Mouse (Mus musculus): Measurements from ENCODE around the gene Ptrh2.

The Ptrh2 gene

DNA sequence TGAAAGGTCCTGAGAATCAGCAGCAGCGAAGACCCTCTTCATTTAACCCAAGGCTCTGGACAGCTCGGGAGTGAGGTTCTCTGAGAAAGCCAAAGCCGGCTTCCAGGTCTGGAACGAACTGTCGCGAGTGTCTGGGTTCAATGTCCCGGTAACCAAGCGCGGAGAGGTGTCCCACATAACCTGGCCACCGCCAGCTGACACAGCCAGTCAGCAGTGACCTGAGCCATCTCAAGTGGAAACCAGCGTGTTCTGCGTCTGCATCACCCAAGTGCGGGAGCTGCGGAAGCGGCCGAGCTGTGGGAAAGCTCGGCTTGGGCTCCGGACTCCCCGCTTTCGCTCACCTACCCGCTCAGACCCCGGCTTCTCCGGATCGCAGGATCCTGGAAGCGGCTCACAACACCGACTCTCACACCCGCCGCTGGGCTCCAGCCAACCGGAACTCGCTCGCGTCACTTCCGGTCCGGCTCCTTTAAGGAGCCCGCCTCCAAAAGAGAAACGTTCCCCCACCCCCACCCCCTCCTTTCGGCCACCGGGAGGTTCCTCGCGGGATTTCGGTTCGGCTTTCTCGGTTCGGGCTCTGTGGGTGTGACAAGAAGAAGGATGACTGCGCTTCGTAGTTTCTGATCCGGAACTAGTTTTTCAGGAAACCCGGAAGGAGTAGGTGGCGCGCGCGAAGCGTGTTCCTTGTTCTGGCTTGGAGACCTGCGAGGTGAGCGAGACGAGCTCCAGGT, at the start of gene Ptrh2, which contains the start of gene Vmp1:
Ptrh2 (plus strand) TSS at position 591 of the 731 bp plus-strand sequence.
Vmp1 (minus strand) TSS at position 442 of the 731 bp plus-strand sequence.
- peak; percentile 96 to 97 for DNase-seq

DNA sequence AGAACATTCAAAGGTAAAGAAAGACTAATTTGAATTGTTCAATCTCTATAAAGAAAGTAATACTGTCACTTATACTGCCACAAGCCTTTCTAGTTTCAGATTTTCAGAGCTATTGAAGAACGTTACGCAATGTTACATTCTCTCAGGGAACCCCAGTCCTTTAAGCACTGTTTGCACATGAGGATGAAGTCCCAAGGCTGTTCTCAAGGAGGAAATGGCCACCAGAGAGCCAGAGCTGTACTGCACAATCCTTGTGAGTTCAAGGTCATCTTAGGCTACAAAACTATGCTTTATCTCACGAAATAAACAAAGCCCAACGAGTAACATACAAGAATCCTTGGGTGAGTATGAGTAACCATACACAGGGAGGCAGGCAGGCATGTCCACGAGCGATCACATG, 49.4 kb upstream of the Ptrh2 start:
- DNase-seq = no peak

- DNase-seq = no peak
Measured at GRCm38 (mm10) chr11:86637697-86638096, 46.1 kb upstream of the Ptrh2 start.

DNA sequence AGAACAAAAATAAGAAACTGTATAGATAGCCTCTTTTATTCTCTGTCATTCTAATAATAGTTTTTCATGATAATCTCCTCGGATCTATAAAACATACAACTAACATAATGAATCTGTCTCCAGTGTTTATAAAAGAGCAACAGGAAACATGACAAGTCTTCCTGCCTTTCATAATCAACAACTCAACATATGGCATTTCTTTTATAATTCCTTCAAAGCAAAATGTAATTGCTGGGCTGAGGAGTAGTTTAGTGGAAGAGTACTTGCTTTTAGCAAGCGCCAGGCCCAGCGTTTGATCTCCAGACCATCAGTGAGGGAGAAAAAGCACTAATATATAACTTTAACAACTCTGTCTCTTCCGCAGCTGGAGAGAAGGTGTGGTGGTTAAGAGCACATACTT, 42.1 kb upstream of the Ptrh2 start:
- DNase-seq = no peak

- no peak for DNase-seq
Measured at GRCm38 (mm10) chr11:86644553-86644952, 39.2 kb upstream of the Ptrh2 start.

- no peak for DNase-seq
Measured at GRCm38 (mm10) chr11:86646136-86646834, 37.5 kb upstream of the Ptrh2 start.

- no peak for DNase-seq
Measured at GRCm38 (mm10) chr11:86646885-86647459, 36.8 kb upstream of the Ptrh2 start.

GRCm38 (mm10) chr11:86647706-86648447, 35.9 kb upstream of the Ptrh2 start:
- DNase-seq = no peak

- DNase-seq = no peak
Measured at GRCm38 (mm10) chr11:86649542-86649941, 34.2 kb upstream of the Ptrh2 start.

DNA sequence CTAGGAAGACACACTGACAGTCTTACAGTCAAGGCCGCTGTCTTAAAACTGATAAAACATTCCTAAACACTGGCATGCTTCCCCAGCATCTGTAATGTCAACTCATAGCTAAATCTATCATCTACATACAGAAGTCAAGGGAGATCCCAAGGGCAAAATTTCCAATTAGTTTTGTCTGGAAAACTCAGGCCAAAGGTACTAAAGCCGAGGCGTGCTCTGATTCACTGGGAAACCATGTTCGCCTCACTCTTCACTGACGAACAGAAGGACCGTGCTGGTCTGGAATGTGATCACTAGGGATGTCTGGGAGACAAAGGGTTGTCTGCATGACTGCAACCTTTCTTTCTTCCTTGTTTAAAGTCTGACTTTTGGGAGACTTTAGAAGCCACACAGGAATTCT, 33.1 kb upstream of the Ptrh2 start:
- DNase-seq = no peak

DNA sequence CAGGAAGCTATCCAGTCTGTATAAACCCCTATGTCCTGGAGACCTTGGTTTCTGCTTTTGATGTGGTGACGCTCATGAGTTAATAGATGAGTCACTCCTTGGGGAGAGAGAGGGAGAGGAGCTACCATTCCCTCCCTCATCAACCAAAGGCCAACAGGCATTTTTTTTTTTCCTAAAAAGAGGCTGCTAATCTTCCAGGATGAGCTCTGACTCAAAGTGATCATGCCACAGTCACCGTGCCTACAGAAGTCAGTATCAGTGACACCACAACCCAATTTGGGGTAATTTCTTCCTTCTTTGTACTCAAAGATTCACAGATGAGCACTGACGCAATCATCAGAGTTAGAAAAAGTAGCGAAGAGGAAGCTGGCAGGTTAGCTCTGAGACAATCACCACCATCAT, 31.2 kb upstream of the Ptrh2 start:
- DNase-seq = no peak

DNA sequence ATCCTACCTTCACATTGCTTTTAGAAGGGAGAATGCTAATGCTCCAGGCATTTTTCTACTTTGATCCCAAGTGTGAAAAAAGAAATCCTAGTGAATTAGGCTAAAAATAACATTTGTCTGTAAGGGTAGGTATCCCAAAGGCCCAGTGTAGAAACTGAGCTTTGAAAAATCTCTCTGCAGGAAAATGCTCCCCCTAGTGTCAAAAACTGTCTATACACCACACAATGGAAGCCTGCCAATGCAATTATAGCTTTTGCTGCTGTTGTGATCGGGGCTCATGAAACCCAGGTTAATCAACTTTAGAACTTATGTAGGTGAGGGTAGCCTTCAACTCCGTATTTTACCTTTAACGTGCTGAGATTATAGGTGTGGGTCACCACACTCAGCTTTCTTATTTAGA, 30.3 kb upstream of the Ptrh2 start:
- DNase-seq = peak; percentile 38 to 52

DNA sequence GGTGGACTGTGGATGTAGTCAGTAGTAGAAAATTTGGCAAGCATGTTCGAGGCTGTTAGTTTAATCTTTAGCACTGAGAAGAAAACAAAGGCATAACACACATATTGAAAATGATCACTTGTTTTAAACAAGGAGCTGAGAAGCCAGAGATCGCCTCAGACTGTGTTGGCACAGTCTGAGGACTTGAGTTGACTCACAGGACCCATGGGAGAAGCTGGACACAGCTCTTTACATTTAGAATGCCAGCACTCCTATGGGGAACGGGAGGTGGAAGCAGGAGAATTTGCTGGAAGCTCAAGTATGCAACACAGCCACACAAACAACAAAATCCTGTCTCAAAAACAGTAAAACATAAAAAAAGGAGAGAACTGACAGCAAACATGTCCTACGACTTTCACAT, 29.7 kb upstream of the Ptrh2 start:
- no peak for DNase-seq

DNA sequence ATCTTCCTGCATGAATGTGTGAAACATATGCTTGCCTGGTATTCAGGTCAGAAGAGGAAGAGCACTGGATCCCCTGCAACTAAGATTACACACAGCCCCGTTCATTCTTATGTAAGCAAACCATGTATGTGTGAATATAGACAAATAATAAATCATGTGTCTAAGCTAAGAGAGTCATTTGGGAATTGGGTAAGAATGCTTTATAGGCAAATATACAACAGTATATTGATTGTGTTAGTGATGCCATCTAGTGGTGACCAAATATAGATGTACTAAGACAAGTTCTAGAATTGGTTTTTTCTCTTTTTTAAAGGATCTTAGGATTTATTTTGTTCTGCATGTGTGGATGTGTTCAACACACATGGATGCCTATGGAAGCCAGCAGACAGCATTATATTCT, 28.1 kb upstream of the Ptrh2 start:
- no peak for DNase-seq

- no peak for DNase-seq
Measured at GRCm38 (mm10) chr11:86656849-86657567, 26.8 kb upstream of the Ptrh2 start.

DNA sequence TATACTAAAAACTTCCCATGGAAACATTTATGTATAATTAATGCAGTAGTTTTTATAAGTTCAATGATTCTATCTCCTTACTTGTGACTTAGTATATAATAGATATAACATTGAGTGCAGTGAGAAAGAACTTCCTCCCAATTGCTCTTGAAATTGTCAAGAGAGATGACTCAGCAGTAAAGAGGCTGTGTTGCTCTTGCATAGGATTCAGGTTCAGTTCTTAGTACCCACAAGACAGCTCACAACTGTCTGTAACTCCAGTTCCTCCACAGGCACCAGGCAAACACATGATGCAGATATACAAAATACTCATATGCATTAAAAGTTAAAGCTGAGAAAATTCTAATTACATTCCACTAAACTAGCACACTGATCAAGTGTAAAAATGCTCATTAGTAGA, 25.9 kb upstream of the Ptrh2 start:
- no peak for DNase-seq

DNA sequence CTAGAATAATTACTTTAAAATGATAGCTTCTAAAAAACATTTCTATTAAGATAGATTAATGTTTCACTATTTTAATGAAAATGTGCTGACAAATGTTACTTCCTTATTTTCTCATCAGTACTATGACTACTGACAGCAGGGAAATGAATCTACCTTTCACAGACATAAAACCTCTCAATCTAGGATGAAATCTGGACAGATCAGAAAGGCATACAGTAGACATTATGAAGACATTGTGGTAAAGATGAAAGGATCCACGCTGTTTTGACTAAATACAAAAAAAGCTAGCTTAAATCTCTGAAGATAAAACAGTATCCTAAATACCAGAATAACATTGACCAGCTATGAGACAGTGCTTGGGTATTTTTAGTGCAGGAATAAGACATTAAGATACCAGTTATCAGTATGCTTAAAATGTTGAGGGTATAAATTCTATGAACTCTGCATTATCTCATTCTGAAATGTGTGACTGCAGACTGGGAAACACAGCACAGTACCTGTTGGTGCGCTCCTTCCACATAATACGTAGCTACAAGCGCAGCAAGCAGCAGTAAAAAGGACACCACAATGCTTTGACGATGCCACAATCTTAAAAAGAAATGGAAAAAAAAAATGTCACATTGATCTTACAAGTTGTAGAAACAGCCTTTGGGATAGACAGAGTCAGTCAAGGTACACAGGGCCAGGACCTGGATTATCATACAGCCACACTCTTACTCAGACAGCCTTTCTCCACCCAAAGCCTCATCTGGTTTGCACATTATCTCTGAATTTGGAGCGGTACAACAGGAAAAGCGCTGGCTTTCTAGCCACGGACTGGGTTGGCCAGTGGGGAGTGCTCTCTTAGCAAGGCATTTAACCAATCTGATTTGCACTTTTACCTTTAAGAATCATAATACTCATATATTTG, 20.5 kb upstream of the Ptrh2 start:
- DNase-seq = no peak

DNA sequence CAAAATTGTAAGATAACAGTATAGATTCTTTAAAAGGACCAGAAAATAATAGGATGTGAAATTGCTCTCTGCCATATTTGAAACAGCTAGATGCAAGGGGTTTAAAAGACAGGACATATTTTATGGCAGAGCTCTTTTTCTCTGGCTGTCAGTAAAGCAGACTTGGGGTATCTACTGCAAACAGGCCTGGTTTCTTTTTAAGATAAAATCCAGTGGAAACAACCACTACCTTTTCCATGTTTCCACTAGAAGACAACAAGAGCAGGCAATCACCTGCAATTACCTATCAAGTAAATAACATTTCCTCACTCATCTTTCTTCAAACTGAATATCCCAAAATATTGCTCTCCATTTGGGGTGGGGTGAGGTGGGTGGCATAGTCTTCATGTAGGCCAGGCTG, 19.8 kb upstream of the Ptrh2 start:
- DNase-seq = no peak

GRCm38 (mm10) chr11:86664406-86664805, 19.4 kb upstream of the Ptrh2 start:
- DNase-seq = no peak

- no peak for DNase-seq
Measured at GRCm38 (mm10) chr11:86667553-86667952, 16.2 kb upstream of the Ptrh2 start.

DNA sequence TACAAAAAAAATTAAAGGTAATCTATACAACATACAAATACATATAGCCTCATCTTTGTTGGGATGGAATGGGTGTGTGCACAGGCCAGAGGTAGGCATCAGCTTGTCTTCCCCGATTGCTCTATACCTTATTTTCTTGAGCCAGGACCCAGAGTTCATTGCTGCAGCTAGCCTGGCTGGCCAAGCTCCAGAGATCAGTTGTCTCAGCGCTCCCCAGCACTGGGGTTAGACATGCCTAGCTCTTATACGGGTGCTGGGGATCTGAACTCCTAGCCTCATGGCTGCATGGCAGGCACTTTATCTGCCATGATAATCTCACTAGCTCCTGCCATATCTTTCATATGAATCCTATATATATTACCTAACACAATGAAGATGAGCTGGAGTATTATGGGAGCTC, 15.6 kb upstream of the Ptrh2 start:
- no peak for DNase-seq
